Mouse (Mus musculus): ENCODE results near the gene Pard6b.

DNA sequence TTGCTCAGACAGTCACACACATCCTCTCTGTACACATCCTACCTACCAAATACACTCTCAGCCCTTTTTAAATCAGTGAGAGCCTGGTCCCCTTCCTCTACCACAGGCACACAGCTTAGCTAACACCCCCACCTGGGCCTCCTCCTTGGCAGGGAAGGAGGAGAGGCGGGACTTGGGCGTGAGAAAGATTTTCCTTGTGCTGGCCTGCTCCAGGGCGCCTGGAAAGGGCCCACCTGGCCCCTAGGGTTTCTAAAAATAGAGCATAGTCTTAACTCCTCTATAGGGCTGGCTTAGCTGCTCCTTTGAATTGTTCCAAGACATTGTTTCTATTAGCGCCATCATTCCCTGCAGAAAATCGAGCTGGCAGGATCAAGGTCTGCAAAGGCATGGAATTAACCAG, 35.0 kb upstream of the Pard6b start:
- TF ChIP-seq POLR2A (IDR thresholded peaks at IDR 0.05; ENCODE audit: insufficient read depth, low read length) (no peak), CTCF (IDR thresholded peaks at IDR 0.05; ENCODE audit: low read depth, low read length) (no peak), EP300 (IDR thresholded peaks at IDR 0.05; ENCODE audit: insufficient read depth, low read depth, low read length) (no peak)
